Mouse (Mus musculus) large intestine, adult 2 months (tissue): ENCODE data around the gene Nfatc2. TPM values are rescaled to one million over a fixed set of nuclear protein-coding genes. Genes with fewer than 3 reads are reported as not detected.

Experiments
- DNase-seq: peaks from one replicate; pipeline ENCODE4 v3.0.0-alpha.2; 2012; ENCODE audit warnings: low read depth, low spot score
- WGBS: fragments of 180-500 bp; shearing (Covaris S2); methylation state at CpG from one replicate; pipeline ENCODE4 v1.1.7; 2018; 5-methylcytosine and 5-hydroxymethylcytosine counted together
- polyA plus RNA-seq: library from polyadenylated mRNA; depleted of rRNA; stranded (reverse); fragments of >200 nt; gene quantifications from 2 replicates; pipeline ENCODE4 v1.2.3, GENCODE M21; 2012

Gene Nfatc2
- polyA plus RNA-seq, 1 experiment: 2.1 TPM

DNA sequence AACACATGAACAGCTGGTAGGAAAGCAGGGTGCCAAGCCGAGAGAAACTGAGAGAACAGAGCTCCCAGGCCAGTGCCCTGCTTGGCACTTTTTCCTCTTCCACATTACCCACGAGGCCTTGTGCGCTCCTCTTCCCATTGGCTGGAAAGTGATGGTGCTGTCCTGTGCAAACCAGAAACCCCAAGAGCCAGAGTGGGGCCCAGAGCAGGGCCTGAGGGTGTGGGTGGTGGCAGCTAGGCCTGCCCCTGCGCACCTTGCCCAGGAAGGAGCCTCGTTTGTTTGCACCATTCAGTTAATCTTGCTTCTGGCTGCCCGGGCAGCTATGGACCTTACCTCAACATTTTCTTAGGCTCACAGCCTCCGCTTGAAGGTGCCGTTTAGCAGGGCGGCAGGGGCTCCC is 139.6 kb downstream of the Nfatc2 start:
- no peak for DNase-seq
- 64% methylated on average over 9 of the region's 9 CpGs for WGBS

- DNase-seq: no peak
- 83% methylated on average over 5 of the region's 5 CpGs for WGBS
These were observed 141.8 kb downstream of the Nfatc2 start for GRCm38 (mm10) chr2:168459627-168460026.

GRCm38 (mm10) chr2:168458583-168458982 is 142.9 kb downstream of the Nfatc2 start:
- 81% methylated on average over 9 of the region's 9 CpGs for WGBS
- DNase-seq: no peak

DNA sequence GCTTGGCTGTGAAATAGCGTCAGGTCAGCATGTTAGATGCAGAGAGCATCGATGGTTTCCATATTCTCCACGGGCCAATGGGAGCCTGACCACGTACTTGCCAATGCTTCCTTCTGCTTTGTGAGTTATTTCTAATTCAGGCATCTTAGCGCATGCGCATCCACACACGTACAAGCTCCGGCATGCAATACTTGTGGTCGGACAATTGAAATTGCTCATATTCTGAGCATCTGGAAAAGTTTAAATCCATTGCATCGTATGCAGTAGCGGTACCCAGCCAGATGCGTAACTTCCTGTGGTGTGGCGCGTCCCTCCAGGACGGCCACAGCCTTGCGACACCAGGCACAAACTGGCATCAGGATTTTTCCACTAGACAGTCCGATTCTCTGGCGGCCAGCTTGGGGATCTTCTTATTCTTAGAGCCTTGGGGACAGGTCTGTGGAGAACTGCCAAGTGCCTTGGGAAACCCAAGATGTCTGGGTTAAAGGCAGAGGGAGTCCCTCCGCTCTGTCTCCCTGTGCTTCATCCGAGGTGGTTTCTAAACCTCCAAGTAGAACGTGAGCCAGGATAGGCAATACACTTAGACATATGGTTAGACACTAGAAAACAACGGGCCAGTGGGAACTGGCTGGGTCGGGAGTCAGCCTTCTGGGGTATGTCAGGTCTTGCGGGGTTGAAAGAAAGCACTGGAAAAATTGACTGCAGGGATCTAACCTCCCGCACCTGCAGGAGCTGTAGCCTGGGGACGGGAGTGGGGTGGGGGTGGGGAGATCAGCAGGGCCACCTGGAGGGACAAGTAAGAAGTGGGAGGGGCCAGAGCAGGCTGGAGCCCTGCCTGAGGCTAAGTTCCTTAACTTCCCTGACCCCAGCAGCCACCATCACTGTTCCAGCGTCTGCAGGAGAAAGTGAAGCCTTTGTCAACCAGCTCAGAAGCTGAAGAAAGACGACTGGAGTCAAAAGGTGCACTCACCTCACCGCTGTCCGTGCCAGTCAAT is 149.4 kb downstream of the Nfatc2 start:
- 58% methylated on average over 30 of the region's 30 CpGs for WGBS
- DNase-seq: no peak

- WGBS: 9% methylated on average over 3 of the region's 3 CpGs
- peak; percentile 14 for DNase-seq
These were observed 150.5 kb downstream of the Nfatc2 start for GRCm38 (mm10) chr2:168450977-168451376.

- no peak for DNase-seq
- WGBS: 36% methylated on average over 5 of the region's 5 CpGs
These were observed 153.4 kb downstream of the Nfatc2 start for GRCm38 (mm10) chr2:168448054-168448453.

GRCm38 (mm10) chr2:168447601-168448000 is 153.9 kb downstream of the Nfatc2 start:
- 15% methylated on average over 4 of the region's 4 CpGs for WGBS
- no peak for DNase-seq

DNA sequence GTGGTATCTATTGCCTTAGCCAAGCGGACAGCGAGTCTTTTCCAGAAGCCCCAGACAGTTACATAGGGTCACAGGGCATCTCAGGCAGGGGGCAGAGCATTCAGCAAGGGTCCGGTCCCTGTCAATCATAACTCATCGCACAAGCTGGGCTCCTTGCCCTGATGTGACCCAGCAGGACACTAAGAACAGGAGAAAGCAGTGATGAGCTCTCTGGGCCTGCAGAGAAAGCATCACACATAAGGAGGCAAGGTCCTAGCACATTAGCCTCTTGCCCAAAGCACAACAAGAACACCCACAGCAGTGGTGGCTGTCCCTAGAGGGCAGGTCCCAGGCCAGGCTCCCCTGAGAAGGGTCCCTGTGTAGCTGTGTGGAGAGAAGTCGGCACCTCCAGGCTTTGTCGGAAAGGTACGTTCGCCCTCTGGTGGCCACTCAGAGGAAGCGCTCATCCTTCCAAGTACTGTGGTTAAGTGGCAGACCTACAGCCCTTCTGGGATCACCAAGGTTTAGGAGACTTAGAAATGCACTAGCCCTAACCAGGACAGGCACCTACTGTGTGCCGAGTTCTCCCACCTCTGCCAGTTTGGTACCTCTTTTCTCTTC is 156.1 kb downstream of the Nfatc2 start:
- 32% methylated on average over 10 of the region's 10 CpGs for WGBS
- no peak for DNase-seq

- DNase-seq: no peak
- 46% methylated on average over 8 of the region's 8 CpGs for WGBS
These were observed 157.3 kb downstream of the Nfatc2 start for GRCm38 (mm10) chr2:168444126-168444525.

DNA sequence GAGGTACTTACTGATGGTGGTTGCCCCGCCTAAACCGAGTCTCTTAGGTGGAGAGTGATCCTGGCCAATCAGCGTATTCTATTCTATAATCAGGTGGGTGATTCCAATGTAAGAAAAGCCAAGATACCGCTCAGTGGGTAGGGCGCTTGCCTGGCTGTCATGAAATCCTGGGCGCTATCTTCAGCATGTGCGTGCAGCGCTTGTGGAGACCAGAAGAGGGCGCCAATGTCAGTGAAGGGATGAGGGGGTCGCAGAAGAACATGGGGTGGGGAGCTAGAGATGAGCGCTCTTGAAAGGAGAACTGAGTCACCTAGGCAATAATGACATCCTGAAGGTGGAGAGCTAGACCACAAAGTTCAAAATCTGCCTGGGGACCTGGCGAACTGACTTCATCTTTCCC is 160.0 kb downstream of the Nfatc2 start:
- 91% methylated on average over 12 of the region's 12 CpGs for WGBS
- no peak for DNase-seq

GRCm38 (mm10) chr2:168440918-168441328 is 160.5 kb downstream of the Nfatc2 start:
- 89% methylated on average over 17 of the region's 17 CpGs for WGBS

DNA sequence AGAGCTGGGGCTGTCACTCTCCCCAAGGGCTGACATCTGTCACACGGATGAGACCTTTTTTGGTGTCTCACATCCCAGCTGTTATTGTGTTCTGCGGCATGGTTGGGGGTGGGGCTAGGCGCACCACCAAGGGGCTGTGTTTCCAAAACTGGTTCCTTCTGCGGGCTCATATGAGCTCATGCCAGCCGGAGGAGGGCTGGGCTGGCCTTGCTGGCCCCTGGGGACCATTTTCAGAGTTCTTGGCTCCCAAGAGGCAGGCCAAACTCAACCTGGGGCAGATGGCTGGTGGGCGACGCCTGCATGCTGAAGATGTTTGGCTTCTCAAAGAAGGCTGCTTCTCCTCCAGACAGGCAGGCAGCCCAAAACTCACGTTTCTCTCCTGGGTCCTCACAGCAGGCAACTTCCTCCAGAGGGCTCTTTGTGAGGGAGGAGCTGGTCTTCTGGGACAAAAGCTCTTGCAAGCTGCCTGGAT is 162.4 kb downstream of the Nfatc2 start:
- no peak for DNase-seq
- WGBS: 49% methylated on average over 8 of the region's 8 CpGs

More at GRCm38 (mm10) chr2:168440918-168441328, 160.5 kb downstream of the Nfatc2 start:
- no peak for DNase-seq

DNA sequence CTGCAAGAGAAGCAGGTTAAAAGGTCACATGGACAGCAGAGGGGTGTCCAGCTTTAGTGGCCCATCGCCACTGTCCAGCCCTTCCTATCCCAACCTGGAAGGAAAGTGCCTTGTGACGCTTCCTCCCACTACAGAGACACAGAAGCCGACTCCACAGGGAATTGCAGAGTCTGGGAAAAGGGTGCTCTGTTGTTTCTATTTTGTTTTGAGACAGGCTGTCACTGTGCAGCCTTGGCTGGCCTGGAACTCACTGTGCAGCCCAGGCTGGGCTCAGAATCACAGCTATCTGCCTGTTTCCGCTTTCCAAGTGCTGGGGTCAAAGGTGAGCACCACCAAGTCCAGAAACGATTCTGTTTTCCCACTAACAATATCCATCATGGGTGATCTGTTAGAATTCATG is 167.3 kb downstream of the Nfatc2 start:
- WGBS: 64% methylated on average over 5 of the region's 5 CpGs
- DNase-seq: no peak

- DNase-seq: no peak
- WGBS: 56% methylated on average over 5 of the region's 5 CpGs
These were observed 168.1 kb downstream of the Nfatc2 start for GRCm38 (mm10) chr2:168433392-168433791.

DNA sequence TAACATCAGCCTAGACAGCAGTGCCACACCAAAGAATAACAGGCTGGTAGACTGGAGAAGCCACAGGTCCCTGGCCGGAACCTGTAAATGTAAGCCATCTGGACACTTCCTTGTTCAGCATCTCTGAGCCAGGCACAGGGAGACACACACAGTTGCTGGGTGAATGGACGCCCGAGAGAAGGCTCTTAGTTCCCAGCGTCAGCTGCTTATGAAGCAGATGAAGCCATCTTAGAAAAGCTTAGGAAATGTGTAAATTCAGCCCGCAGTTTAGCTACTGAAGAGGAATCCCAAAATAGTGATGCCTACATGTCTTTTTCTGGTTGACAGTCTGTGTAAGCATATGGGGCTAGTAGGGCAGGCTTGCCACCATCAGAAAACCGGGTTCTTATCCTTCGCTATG is 169.1 kb downstream of the Nfatc2 start:
- no peak for DNase-seq
- WGBS: 90% methylated on average over 7 of the region's 7 CpGs

DNA sequence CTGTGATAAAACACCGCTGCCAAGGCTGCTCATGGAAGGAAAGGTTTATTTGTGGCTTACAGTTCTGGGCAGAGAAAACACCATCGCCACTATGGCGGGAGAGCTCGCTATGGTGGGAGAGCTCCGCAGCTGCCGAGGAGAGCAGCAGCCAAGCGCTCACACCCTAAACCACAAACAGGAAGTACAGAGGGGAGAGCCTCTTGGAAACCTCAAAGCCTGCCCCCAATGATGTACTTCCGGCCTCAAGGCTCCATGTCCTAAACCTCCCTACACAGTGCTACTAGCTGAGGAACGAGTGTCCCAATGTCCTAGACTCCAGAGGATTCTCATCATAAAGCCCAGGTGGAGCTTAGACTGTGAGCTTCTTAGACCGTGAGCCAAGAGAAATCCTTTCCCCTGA is 171.9 kb downstream of the Nfatc2 start:
- 76% methylated on average over 10 of the region's 10 CpGs for WGBS
- DNase-seq: no peak

GRCm38 (mm10) chr2:168428375-168428901 is 173.0 kb downstream of the Nfatc2 start:
- DNase-seq: no peak

More at GRCm38 (mm10) chr2:168428375-168428901, 173.0 kb downstream of the Nfatc2 start:
- 94% methylated on average over 5 of the region's 5 CpGs for WGBS
